Mouse (Mus musculus) cerebellum, adult (tissue): Measurements from ENCODE around the gene Gm10197.

Experiments used
- ATAC-seq: cut with Nextera tagmentation; 2 replicates; pipeline ENCODE4 v1.9.2; 2017; ENCODE audit warnings: mild to moderate bottlenecking, moderate library complexity, mixed read lengths; ENCODE audit not compliant: insufficient number of reproducible peaks, low FRiP score, low TSS enrichment

Gene Gm10197

GRCm38 (mm10) chr19:53322438-53323048 is 49.0 kb downstream of the Gm10197 start:
- ATAC-seq = no peak
